Mouse (Mus musculus) left cerebral cortex, postnatal 36 days (tissue): ENCODE results near the gene Sorbs2. TPM values are rescaled to one million over a fixed set of nuclear protein-coding genes. Genes with fewer than 3 reads are reported as not detected.
A peak's percentile ranks its signal among the peaks of the same experiment; 100 is the strongest.

Source experiments
- DNase-seq, 2 experiments: peaks; one replicate each; pipeline ENCODE4 v3.0.0; 2021 to 2022; ENCODE audit warnings: low spot score in 2 of 2, mixed read lengths in 1 of 2
- intact Hi-C: fragments of 180-260 bp; cut with DNase I; formaldehyde crosslinking; loops from one replicate; pipeline ENCODE4 v1.15.1; 2025
- total RNA-seq, 2 experiments: library from RNA; stranded (reverse); gene quantifications; 2 replicates each; pipeline ENCODE4 v1.2.3; 2021

Sorbs2 gene
- 100 to 1,000 TPM; 321 to 393 TPM for total RNA-seq

DNA sequence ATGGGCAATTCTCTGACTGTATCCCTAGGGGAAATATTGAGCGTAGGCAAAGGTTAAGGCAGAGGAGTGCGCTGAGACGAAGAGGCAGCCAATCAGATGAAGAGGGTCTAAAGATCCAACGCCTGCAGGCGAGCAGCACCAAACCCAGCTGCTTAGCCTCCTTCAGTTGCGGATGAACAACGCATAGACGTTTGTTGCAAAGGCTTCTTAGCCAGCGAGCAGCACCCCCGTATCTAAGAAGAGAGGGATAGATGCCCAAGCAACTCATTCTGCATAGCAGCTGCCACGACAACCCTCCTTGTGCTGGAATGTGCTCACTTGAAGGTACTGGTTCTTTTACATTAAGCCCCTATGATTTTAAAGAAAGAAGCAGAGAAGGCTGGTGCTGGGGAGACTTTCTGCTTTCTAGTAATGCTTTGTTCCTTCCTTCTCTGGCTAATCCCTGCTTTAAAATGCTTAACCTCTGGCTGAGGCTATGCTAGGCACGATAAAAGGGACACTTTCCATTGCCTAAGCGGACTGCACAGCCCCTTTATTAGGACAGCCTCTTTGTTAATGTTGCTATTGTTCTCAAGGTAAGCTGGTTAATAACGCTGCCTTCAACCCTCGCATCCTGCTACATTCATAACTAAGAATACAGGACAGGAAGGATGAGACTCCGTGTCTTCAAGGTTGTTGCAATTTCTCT, at the start of gene Sorbs2:
TSS of gene Sorbs2 (plus strand) at position 155 of the 688 bp plus-strand sequence.
- intact Hi-C loops, result loop anchor here (5.0 kb wide), 1 partner anchor 120 kb away; no protein-coding TSS in a partner anchor
- peak; percentile 39 to 58 for DNase-seq

DNA sequence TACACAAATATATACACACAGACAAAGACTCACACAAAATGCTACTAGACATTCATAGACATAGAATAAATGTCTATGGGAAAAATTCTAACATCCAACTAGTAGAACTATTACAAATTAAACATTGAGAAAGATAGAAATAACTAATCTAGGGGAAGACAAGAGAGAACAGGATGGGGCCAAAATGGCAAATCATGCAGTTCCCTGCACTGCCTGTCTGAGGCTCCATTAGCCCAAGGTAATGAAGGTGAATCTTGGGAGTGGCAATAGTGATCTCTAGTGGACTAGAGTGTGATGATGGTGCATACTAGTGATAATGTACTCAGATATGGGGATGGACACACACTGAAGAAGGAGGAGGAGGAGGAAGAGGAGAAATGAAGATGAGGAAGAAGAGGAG, 49.7 kb upstream of the Sorbs2 start:
- intact Hi-C loops, result no loop called here
- no peak for DNase-seq

DNA sequence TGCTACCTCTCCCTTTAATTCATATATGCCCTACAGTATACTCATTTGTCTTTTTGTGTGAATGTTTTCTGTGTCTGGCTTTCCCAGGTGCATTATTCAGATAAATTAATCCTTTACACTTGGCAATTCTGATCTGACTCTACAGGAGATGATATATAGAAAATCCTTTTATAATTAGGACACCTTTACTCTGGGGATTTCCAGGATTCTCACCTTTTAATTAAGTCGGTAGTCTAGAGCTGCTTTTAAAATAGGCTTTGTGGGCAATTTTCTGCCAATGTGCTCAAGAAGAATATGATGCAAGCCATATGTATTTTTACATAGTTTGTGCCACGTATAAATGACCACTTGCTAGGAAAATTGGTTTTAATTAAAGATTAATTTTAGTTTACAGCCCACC, 38.6 kb upstream of the Sorbs2 start:
- intact Hi-C loops, result no loop called here
- DNase-seq, result no peak

DNA sequence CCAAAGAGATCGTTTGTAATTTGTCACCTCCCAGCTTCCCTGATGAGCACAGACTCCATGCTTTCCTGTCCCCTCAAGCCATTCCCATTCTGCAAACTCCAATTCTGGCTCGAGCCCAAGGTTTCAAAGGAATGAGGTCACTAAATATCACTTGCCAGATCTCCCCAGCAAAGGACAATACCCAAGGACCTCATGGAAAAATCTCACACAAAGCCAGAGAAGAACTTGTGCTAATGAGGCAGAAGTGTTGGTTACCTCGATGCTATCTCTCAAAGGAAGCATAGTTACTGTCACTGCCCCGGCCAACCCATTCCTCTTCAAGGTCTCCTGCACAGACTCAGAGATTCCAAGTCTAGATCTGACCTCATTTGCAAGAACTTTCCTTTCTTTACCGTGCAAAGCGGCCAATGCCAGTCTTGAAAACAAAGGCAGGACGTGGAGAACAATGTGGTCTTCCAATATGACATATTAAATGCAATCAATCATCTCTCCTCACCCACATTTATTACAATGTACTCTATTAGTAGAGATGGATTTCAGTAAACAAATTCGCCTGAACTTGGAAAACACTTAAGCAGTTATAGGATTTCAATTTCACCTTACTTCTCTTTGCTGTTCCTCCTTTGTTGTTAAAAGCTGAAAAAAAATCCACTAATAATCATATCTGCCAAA, 37.9 kb upstream of the Sorbs2 start:
- intact Hi-C loops, result no loop called here
- DNase-seq, result no peak

DNA sequence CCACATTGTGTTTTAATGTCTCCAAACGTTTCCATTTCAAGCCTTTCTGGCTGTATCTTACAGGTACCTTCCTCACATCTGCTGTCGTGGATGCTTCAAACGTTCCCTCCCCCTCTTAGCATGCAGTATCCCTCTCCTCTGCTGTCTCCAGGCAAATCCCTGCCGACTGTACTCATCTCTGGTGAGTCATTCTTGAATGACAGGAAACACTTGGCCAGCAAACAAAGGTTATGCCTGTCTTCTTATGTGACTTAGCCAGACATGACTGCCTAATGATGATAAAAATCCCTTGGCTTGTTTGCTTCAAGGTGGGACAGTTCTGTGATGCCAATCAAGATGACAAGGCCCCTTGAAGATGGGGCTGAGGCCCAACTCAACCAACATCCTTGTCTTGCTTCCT, 26.7 kb upstream of the Sorbs2 start:
- intact Hi-C loops, result no loop called here
- DNase-seq, result no peak

DNA sequence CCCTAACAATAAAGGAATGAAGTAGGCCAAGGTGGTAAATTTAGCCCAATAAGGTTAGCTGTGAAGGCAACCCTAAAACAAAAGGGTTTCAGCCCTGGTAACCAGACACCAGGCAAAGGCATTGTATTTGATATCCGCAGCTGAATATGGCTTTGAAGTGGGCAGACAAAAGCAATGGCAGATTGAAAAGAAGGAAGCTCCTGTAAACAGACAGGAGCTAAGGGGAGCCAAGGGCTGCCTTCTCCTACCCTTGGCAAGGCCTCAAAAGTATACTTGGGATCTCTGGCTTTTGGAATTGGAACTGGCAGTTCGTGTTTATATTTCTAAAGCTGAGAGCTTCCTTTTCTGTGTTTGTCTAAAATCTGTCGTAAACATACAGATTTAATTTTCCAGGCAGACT, 21.3 kb upstream of the Sorbs2 start:
- DNase-seq, result no peak
- intact Hi-C loops, result no loop called here

DNA sequence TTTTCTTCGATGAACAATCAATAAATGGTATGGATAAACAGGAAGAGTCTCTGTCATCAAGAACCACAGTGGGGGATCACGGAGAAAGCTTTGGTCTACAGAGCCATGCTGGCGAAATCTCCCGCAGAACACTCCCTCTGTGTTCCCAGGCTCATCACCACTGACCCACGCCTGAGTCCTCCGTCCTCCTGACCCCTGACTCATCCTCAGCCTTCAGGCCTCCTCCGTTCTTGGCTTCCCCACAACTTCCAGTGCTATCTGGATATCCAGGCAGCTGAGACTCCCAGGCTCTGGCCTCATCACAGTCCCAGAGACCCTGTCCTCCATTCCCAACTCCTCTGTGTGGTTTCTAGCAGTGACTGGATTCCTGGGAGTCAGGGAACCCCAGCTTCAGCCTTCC, 3.6 kb upstream of the Sorbs2 start:
- intact Hi-C loops, result no loop called here
- DNase-seq, result no peak

DNA sequence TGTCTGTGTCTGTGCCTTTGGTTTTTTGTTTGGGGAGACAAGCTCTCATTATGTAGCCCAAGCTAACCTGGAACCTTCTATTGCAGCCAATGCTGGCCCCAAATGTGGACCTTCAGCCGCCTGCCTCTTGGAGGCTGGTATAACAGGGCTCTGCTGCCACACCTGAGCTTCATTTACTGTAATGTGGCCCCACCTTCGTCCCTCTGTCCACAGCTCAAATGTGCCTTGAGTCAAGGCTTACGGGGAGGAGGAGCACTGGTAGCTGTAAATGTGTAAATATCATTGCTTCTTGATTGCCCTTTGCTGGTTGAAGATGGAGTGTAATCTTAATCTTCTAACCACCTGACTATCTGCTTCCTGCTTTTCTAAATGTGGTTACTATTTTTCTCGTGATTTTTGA, 1.2 kb upstream of the Sorbs2 start:
- DNase-seq, result no peak
- intact Hi-C loops, result loop anchor here (5.0 kb wide), 1 partner anchor 121 kb away; no protein-coding TSS in a partner anchor

DNA sequence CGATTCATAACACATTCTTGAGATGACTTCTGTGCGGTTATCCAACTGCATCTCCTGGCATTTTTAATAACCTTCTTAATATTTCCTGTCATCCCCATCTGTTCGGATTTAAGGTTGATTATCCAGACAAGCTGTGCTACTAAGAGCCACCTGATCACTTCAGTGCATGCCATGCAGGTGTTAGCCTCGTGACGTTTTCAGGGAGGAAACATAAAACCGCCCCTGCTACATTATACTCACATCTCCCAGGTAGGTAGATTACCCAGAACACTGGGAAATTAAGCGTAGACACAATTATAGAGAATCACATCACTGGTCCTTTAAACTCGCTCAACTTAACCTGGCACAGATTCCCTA, 333 bp upstream of the Sorbs2 start:
- intact Hi-C loops, result loop anchor here (5.0 kb wide), 1 partner anchor 120 kb away; no protein-coding TSS in a partner anchor
- no peak for DNase-seq

DNA sequence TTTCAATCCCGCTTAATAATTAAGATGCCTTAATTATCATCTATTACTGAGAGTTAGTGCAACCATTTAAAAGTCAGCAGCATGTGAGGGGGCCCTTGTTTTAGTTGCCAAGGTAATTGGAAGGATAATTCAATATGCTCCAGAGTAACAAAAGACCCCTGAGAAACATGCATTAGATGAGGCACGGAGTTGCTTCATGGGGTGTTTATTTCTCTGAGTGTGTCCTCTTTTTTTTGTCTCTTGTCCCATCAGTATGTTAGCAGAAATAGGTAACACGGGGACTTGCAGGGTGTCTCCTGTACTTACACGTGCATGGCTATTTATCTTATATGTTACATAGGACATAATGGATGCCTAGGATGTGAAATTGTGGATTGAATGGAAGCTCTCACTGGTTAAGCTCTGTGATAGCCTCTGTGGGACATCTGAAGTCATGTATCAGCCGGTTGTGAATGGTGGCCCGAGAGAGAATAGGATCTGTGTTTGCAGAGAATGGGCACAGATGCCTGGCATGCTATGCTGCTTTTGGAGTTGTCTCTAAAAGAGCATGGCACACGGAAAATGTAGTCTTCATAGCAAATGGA, 1.0 kb downstream of the Sorbs2 start:
- intact Hi-C loops, result loop anchor here (5.0 kb wide), 1 partner anchor 119 kb away; no protein-coding TSS in a partner anchor
- peak in 1 of 2 experiments; percentile 11 for DNase-seq

DNA sequence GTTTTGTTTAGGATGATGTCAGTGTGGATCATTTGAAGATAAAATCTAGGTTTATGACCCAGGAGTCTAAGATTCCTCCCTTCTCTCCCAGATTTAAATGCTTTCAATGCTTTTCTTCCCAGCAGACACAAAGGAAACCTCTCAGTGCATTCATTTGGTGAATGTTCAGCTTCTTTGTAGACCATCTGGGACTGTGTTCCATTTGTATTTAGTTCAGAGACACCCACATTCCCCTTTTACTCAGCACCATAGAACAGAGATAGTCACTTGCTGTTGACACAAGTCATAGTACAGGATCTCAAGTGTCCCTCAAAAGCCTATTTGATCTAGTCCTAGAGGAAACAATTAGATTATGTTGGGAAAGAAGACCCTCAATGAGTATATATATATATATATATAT, 4.8 kb downstream of the Sorbs2 start:
- intact Hi-C loops, result no loop called here
- DNase-seq, result no peak

DNA sequence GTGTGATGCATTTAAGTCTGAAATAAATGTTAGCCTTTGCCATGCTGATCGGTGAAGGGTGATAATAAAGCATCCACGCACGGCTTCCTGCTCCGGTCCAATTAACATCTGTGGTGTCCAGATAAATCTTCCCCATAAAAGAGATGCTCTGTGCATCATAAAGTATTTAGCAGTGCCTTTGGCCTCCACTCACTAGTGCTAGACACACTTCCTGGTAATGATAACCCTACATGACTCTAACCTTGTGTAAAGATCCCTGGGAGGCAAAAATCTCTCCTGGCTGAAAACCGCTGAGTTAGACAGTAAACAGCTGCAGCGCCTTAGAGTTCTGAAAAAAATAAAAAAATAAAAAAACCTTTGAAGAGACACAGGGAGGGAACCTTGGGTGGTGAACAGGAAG, 14.0 kb downstream of the Sorbs2 start:
- DNase-seq, result no peak
- intact Hi-C loops, result no loop called here

DNA sequence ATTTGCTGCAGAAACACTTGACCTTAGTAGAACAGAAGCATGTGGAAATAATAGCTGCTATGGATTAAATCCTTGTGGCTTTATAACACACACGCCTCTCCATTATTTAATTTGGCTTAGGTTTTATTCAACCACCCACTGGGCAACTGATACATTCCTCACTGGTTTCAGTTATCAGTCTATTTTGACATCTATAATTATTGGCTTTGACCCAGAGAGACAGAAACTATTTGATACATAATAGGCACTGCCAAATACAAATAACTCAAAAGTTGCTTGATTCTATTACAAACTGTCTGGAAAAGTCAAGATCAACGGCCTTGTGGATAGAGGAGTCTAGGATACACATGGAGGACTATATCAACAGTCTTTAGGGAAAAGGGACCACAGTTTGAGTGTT, 20.1 kb downstream of the Sorbs2 start:
- intact Hi-C loops, result no loop called here
- DNase-seq, result no peak

DNA sequence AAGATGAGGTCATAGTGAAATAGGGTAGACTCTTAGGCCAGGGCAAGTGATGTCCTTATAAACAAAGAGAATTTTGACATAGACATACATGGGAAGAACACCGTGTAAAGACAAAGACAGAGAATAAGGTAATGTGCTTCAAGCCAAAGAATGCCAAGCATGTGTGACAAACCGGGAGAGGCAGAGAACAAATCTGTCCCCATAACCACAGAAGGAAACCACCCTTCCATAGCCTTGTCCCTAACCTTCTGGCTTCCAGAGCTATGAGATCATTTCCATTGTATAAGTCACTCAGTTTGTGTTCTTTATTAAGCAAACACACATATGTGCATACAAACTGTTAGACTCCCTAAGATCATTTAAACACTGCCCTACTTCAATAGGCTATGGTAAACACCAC, 21.3 kb downstream of the Sorbs2 start:
- intact Hi-C loops, result no loop called here
- no peak for DNase-seq

DNA sequence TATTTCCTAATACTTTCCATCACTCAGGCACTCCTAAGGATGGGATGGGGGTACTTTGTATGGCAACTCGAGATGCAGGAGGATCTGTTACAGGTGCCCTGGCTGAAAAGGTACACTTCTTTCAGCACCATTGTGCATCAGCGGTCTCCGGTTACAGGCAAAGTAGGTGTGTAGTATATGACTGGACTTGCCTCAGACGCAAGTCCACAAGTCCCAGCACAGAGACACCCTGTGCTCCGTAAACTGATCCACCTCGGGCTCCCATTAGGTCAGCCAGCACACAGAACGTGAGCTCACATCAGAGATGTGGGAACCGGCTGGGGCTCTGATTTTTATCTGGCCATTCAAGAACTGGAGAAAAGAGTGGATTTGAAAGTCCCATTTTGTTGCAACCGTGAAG, 29.0 kb downstream of the Sorbs2 start:
- intact Hi-C loops, result no loop called here
- no peak for DNase-seq

DNA sequence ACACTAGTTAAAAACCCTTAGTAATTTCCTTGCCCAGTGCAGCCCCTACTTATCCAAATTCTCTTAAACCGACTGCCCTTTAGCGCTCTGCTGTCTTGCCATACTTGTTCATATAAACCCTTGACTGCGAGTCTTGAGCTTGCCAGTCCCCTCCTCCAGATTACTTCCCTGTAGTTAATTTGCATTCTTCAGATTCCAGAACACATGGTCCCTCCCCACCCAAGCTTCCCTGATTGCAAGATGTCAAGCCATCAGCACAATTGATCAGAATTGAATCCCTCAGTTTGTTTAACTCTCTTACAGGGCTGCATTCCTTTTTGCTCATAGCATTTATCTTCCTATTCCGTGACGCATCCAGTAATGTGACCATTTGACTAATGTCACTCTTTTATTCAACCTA, 32.9 kb downstream of the Sorbs2 start:
- intact Hi-C loops, result no loop called here
- no peak for DNase-seq

DNA sequence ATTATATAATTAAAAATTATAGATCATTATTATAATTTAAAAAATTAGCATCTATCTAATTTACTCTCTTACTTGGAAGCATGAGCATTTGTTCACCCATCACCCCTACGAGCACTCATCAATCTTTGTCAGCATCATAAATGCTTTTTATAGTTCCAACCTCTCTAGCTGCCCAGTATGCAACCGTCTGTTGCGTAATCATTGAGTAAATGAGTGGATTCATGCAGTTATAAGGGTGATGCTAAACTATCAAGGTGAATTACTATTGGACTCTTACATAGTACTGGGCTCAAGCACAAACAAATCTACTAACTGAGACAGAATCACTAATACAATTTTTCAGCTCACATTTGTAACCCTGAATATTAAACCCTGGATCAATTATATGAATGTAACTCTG, 44.6 kb downstream of the Sorbs2 start:
- intact Hi-C loops, result no loop called here

DNA sequence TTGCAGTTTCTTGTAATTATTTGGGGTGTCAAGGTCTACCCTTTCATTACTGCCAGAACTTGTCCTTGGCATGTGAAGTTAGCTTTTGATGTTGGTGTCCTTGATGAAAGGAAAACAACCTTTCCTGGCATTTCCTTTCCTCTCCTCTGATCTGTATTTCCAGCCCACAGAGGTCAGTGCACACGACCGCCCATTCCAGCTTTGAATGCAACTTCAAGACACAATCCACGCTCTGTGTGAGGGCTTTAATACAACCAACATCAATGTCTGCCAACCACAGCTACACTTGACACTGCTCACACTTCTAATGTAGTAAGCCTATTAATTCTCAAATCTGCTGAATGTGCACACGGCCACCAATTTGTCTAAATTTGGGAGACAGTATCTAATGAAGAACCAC, 47.0 kb downstream of the Sorbs2 start:
- intact Hi-C loops, result loop anchor here (5.0 kb wide), 1 partner anchor 38 kb away; no protein-coding TSS in a partner anchor
- no peak for DNase-seq

More for the DNA sequence above, 44.6 kb downstream of the Sorbs2 start:
- DNase-seq, result no peak

DNA sequence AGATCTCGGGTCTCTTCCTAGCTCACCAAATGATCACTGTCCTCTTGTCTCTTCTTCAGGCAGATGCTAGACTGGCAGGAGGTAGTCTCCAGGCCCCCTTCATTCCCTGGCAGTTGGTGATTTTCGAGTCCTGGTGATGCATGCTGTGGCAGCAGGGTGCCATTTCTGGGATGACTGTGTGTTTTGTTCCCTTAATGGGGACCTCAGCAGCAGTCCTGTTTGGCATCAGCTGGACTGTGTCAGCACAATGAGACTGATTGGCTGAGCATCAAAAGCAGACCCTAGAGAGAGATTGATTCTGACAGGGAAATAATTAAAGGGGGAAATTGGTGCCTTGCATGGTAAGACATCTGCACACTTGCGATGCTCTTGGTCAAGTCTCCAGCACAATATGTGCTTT, 50.3 kb downstream of the Sorbs2 start:
- no peak for DNase-seq
- intact Hi-C loops, result loop anchor here (5.0 kb wide), 1 partner anchor 34 kb away; no protein-coding TSS in a partner anchor

DNA sequence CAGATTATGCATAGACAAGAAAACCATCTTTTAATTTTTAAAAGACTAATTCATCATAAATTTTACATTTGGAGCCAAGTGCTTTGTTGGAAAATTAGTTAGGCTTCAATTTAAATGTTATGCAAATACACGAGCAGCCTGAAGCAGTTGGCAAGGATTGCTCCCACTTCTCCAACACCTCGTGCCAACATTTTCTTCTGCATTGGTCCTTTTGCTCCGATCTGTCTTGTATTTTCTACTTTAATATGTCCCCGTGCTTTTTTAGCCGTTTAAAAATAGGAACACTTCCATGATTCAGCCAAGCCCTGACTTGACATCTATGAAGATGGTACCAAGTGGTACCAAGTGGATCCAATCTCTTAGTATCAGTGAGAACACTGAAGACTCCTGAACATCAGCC, 50.8 kb downstream of the Sorbs2 start:
- intact Hi-C loops, result loop anchor here (5.0 kb wide), 1 partner anchor 34 kb away; no protein-coding TSS in a partner anchor

More for the DNA sequence above, 50.8 kb downstream of the Sorbs2 start:
- DNase-seq, result peak in 1 of 2 experiments; percentile 26
